Mouse (Mus musculus) sigmoid colon, adult 10 weeks (tissue): Measurements from ENCODE around the gene Gm28729. TPM values are rescaled to one million over a fixed set of nuclear protein-coding genes. Genes with fewer than 3 reads are reported as not detected.

Source experiments
- polyA plus RNA-seq: library from polyadenylated mRNA; stranded (reverse); fragments of 350-450 nt; fragmentation: Illumina TruSeq; extraction: RNeasy Lipid Tissue Mini Kit (QIAGEN cat#74804); gene quantifications from one replicate; pipeline ENCODE4 v1.2.3, GENCODE M21; 2014; ENCODE audit warnings: low read depth, low replicate concordance

The Gm28729 gene
- polyA plus RNA-seq = not detected

GRCm38 (mm10) chr9:96524972-96525506, at the start of gene Gm28729:
Gene Gm28729 (minus strand): TSS chr9:96525264.

GRCm38 (mm10) chr9:96478071-96478888, 46.8 kb downstream of the Gm28729 start, which contains the start of gene Rnf7:
Gene Rnf7 (minus strand): TSS chr9:96478675.

Other genes with a start within 250 kb of the Gm28729 start
- gene Atp1b3, start 160.8 kb downstream of the Gm28729 start, polyA plus RNA-seq = 170 TPM
- 139 TPM for gene Rnf7, start 46.6 kb downstream of the Gm28729 start, polyA plus RNA-seq
- 71.8 TPM for gene Rasa2, start 106.4 kb upstream of the Gm28729 start, polyA plus RNA-seq
- 28.7 TPM for gene Zbtb38, start 227.6 kb upstream of the Gm28729 start, polyA plus RNA-seq